Mouse (Mus musculus): ENCODE measurements around the gene Gadd45a. TPM values are rescaled to one million over a fixed set of nuclear protein-coding genes. Genes with fewer than 3 reads are reported as not detected.

Gene Gadd45a
- 18.2 and 23.8 TPM in 2 replicates for polyA plus RNA-seq (2016; fragmentation: Nextera tagmentation; extraction: Ambion mirVana)

DNA sequence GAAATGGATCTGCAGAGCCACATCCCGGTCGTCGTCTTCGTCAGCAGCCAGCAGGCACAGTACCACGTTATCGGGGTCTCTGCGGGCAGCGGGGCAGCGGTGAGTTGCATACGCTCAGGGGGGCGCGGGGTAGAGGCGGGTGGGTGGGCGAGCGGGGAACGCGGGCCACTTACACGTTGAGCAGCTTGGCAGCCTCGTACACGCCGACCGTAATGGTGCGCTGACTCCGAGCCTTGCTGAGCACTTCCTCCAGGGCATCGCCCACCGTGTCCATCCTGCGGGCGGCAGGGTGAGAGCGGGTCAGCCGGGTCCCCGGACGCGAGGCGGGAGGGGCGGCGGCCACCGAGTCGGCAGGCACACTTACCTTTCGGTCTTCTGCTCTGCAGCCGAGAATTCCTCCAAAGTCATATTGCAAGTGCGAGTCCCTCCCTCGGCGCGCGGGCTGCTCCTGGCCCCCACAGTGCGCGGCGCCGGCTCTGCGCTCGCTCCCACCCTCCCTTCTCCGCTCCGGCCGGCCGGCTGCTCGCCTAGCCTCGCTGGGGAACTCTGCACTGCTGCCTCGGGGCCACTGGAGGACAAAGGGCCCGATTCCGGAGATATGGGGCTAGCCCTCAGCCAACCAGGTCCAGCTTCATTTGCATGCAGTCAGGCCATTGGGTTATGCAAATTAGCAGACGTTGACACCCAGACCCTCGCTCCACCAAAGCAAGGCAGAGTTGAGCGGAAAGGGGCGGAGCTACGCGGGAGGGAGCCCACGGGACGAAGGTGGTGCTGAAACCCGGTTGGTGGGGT lies at the start of gene Gadd45a:
TSS of gene Gadd45a (minus strand) at position 621 of the 792 bp plus-strand sequence.
- peak; percentile 96 for DNase-seq (ENCODE audit: low spot score)
- H3K36me3 ChIP-seq (replicated peaks), result no peaks in the 10 kb centered on the region
- no peaks in the 10 kb centered on the region for H3K9me3 ChIP-seq
- H3K27me3 ChIP-seq (replicated peaks; ENCODE audit: low read depth, poor library complexity, severe bottlenecking), result no peaks in the 10 kb centered on the region
- peaks cover 22% of the 10 kb centered on the region for H3K4me1 ChIP-seq
- peak within 1 kb of the TSS; percentile 95 for H3K27ac ChIP-seq (replicated peaks)
- H3K4me3 ChIP-seq, result peak within 1 kb of the TSS; percentile 84
- under 1% methylated on average over 69 of the region's 69 CpGs for WGBS

DNA sequence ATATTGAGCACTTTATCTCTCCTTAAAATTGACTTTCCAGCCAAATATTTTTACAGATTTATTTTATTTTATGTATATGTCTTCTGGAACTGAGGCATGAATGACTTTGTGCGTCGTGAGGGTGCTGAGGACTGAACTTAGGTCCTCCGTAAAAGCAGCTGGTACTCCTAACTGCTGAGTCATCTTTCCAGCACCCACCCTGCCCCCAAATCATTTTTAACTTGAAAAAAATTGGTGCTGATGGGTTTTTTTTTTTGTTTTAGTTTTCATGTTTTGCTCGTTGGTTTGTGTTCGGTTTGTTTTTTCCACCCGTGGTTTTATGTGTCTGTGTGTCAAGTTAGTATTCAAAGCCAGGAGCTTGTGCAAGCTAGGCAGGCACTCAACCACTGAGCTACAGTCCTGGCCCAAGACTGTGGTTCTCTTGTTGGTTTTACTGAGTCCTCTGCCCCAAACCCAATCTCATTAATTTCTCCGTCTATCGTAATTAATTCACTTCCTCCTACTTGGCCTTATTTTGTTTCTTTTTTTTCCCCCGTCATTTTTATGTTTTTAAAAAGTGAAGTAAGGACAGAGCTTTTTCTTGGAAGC lies 48.7 kb upstream of the Gadd45a start:
- Histone ChIP-seq H3K36me3 (replicated peaks) (no peaks in the 10 kb centered on the region), H3K9me3 (no peaks in the 10 kb centered on the region), H3K27ac (replicated peaks) (no peak overlapping the region), H3K4me1 (peaks cover 5% of the 10 kb centered on the region; the same call in 1 of the 2 replicates), H3K27me3 (replicated peaks; ENCODE audit: low read depth, poor library complexity, severe bottlenecking) (no peaks in the 10 kb centered on the region), H3K4me3 (no peak overlapping the region)
- 93% methylated on average over 9 of the region's 9 CpGs for whole genome bisulfite sequencing
- DNase-seq (ENCODE audit: low spot score), result no peak

DNA sequence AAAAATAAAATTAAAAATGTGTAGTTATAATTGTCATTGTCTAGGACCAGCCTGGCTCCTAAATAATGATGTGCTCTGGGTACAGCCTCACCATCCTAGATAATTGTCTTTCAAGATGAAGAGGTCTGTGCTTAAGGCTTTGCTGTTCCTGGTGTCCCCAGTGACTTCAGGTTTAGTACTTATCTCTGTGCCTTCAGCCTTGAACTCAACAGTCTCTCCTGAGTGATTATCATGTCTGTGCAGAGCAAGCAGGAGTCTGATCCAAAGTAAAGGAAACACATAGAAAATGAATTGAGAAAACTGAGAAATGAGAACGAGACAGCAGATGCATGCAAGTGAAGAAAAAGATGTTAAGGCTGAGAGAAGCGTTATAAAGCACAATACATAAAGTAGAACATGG lies 47.2 kb upstream of the Gadd45a start:
- Histone ChIP-seq H3K27ac (replicated peaks) (no peak overlapping the region), H3K36me3 (replicated peaks) (no peaks in the 10 kb centered on the region), H3K27me3 (replicated peaks; ENCODE audit: low read depth, poor library complexity, severe bottlenecking) (no peaks in the 10 kb centered on the region), H3K4me3 (no peak overlapping the region), H3K9me3 (no peaks in the 10 kb centered on the region), H3K4me1 (peaks cover 5% of the 10 kb centered on the region; the same call in 1 of the 2 replicates)
- DNase-seq (ENCODE audit: low spot score), result no peak
- 93% methylated on average over 2 of the region's 2 CpGs for WGBS

DNA sequence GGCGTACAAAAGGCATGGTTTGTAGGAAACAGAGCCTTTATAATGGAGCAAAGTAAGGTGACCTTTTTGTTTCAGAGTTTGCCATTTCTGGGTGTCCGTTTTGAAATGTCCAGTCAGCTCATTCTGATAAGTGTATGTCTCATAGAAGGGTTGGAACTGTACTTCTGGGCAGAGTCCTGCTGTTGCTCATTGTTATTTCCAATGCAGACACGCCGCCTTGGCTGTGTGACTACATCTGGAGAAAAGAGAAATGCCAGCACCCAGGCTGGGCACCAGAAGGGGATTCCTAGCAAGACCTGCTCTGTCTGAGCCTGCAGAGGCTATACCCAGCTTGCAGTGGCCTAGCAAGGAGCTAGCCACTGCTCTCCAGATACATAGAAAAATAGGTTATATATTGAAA lies 43.9 kb upstream of the Gadd45a start:
- Histone ChIP-seq H3K4me1 (peaks cover 16% of the 10 kb centered on the region), H3K27ac (replicated peaks) (no peak overlapping the region), H3K9me3 (no peaks in the 10 kb centered on the region), H3K36me3 (replicated peaks) (no peaks in the 10 kb centered on the region), H3K4me3 (no peak overlapping the region), H3K27me3 (replicated peaks; ENCODE audit: low read depth, poor library complexity, severe bottlenecking) (no peaks in the 10 kb centered on the region)
- 92% methylated on average over 4 of the region's 4 CpGs for WGBS
- DNase-seq (ENCODE audit: low spot score), result no peak

DNA sequence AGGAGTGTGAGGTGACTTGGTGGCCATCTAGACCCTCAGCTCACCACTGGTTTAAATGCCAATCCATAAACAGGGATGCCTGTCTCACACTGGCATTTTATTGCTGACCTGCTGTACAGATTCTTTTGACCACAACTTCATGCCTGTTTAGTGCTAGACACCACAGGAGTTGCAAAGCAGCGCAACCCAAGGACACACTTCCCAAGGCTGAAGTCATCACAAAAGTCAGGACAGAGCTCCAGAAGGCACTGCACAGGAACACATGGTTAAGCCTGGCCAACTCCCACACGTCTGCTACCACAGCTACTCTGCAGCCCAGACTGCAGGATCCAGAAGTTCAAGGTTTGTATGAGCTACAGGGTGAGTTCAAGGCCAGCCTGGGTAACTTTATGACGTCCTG lies 40.8 kb upstream of the Gadd45a start:
- 85% methylated on average over 3 of the region's 3 CpGs for WGBS
- H3K4me1 ChIP-seq, result peaks cover 21% of the 10 kb centered on the region
- no peaks in the 10 kb centered on the region for H3K27me3 ChIP-seq (replicated peaks; ENCODE audit: low read depth, poor library complexity, severe bottlenecking)
- H3K4me3 ChIP-seq, result no peak overlapping the region
- no peak for DNase-seq (ENCODE audit: low spot score)
- H3K36me3 ChIP-seq (replicated peaks), result no peaks in the 10 kb centered on the region
- no peaks in the 10 kb centered on the region for H3K9me3 ChIP-seq
- H3K27ac ChIP-seq (replicated peaks), result no peak overlapping the region

DNA sequence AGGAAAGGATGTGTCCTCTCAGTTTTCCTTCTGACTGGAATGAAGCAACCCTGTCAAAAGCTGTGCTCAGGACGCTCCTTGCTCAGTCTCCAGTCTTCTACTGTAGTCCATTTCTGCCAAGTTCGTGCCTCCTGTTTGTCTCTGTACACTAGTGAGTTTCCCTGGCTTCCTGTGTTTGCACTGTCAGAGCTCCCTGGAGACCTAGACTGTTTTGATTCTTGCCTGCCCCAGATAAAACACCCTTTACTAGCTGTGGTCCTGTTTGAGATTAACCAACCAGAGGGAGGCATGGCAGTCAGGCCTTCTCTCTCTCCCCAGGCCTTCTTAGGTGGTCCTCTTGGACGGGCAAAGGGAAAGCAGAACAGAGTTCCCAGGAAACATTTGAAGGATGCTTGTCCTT lies 40.2 kb upstream of the Gadd45a start:
- DNase-seq (ENCODE audit: low spot score), result no peak
- Histone ChIP-seq H3K27ac (replicated peaks) (0 out of 2 replicates have a peak overlapping the region, but pooled peaks have one; percentile 4), H3K27me3 (replicated peaks; ENCODE audit: low read depth, poor library complexity, severe bottlenecking) (no peaks in the 10 kb centered on the region), H3K36me3 (replicated peaks) (no peaks in the 10 kb centered on the region), H3K9me3 (no peaks in the 10 kb centered on the region), H3K4me3 (no peak overlapping the region), H3K4me1 (peaks cover 21% of the 10 kb centered on the region)
- 41% methylated on average over 3 of the region's 3 CpGs for WGBS

DNA sequence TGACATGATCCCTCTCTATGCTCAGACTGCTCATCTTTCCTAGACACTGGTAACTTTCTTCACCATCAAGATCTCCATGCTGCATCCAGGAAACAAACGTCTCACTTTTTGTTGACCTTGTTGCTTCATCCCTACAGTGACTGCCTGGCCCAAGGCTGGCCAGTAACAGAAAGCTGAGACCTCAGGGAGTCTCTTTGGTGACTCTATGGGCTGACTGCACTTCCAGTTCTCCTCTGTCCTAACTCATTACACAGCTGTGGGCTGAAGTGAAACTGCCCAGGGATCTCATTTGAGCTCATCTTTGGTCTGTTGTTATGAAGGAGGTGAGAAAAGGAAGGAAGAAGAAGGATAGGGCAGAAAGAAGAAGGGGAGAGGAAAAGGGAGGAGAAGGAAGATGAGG lies 39.1 kb upstream of the Gadd45a start:
- 47% methylated on average over 1 of the region's 1 CpGs for WGBS
- no peaks in the 10 kb centered on the region for H3K27me3 ChIP-seq (replicated peaks; ENCODE audit: low read depth, poor library complexity, severe bottlenecking)
- H3K36me3 ChIP-seq (replicated peaks), result no peaks in the 10 kb centered on the region
- DNase-seq (ENCODE audit: low spot score), result no peak
- peaks cover 21% of the 10 kb centered on the region for H3K4me1 ChIP-seq
- H3K4me3 ChIP-seq, result no peak overlapping the region
- no peaks in the 10 kb centered on the region for H3K9me3 ChIP-seq
- no peak overlapping the region for H3K27ac ChIP-seq (replicated peaks)

DNA sequence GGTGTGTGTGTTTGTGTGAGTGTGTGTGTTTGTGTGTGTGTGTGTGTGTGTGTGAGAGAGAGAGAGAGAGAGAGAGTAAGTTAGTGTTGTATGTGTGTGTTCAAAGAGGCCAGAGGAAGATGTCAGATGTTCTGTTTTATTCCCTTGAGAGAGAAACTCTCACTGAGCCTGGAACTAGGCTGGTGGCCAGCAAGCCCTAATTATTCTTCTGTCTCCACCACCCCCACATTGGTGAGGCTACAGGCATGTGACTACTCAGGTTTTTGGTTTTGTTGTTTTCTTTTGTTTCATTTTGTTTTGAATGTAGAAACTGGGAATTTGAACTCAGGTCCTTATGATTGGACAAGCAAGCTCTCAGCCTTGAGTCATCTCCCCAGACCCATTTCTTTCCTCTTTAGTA lies 37.6 kb upstream of the Gadd45a start:
- DNase-seq (ENCODE audit: low spot score), result no peak
- Histone ChIP-seq H3K9me3 (no peaks in the 10 kb centered on the region), H3K4me3 (no peak overlapping the region), H3K27ac (replicated peaks) (no peak overlapping the region), H3K27me3 (replicated peaks; ENCODE audit: low read depth, poor library complexity, severe bottlenecking) (no peaks in the 10 kb centered on the region), H3K36me3 (replicated peaks) (no peaks in the 10 kb centered on the region), H3K4me1 (peaks cover 21% of the 10 kb centered on the region)

DNA sequence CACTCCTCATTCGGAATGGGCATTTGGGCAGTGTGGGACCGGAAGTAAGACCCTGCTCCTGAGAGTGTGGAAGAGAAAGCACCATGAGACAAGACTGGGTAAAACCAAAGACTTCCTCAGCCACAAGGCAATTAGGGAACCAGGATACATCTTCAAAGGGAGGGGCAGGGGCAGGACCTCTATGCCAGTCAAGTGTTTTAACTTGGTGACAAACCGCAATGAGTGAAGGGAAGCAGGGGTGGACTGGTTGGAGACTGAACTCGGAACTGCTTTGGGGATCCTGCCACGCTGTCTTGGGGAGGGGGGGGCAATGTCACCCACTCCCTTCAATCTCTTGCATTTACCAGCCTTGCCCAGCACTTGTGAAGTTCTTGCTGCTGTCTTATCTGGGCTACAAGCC lies 36.7 kb upstream of the Gadd45a start:
- H3K27ac ChIP-seq (replicated peaks), result no peak overlapping the region
- no peaks in the 10 kb centered on the region for H3K9me3 ChIP-seq
- no peak for DNase-seq (ENCODE audit: low spot score)
- H3K36me3 ChIP-seq (replicated peaks), result no peaks in the 10 kb centered on the region
- peaks cover 25% of the 10 kb centered on the region for H3K4me1 ChIP-seq
- H3K4me3 ChIP-seq, result no peak overlapping the region
- H3K27me3 ChIP-seq (replicated peaks; ENCODE audit: low read depth, poor library complexity, severe bottlenecking), result no peaks in the 10 kb centered on the region
- WGBS, result 75% methylated on average over 5 of the region's 5 CpGs

DNA sequence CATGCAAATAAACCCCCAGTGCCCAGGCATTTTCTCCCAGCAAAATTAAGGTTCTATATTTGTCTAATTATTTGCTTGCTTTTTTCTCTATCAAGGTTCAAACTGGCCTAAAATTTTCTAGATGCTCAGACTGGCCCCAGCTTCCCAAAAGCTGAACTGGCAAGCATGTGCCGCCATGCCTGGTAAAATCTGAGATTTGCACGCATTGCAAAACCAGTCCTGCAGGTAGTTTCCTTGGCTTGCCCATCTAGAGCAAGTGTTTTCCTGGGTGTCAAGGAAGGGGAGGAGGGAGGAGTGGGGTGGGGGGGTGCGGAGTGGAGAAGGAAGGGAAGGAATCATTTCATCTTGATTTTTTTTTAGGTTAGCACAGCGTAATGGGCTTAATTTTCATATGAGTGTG lies 36.2 kb upstream of the Gadd45a start:
- Histone ChIP-seq H3K4me3 (no peak overlapping the region), H3K4me1 (peaks cover 25% of the 10 kb centered on the region), H3K27me3 (replicated peaks; ENCODE audit: low read depth, poor library complexity, severe bottlenecking) (no peaks in the 10 kb centered on the region), H3K27ac (replicated peaks) (no peak overlapping the region), H3K9me3 (no peaks in the 10 kb centered on the region), H3K36me3 (replicated peaks) (no peaks in the 10 kb centered on the region)
- DNase-seq (ENCODE audit: low spot score), result no peak
- 87% methylated on average over 4 of the region's 4 CpGs for WGBS

DNA sequence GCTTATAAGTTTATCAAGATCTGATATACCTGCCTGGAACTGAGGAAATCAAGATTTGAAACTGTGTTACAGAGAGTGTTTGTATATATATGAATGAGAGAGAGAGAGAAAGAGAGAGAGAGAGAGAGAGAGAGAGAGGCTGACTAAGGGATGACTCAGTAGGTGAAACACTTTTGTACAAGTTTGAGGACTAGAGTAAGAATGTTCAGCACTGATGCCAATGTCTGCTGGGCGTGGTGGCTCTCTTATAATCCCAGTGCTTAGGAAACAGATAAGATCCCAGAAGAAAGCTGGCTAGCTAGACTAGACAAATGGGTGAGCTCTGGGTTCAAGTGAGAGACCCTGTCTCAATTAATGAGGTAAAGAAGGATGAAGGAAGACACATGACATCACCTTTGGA lies 34.4 kb upstream of the Gadd45a start:
- 83% methylated on average over 1 of the region's 1 CpGs for WGBS
- Histone ChIP-seq H3K36me3 (replicated peaks) (no peaks in the 10 kb centered on the region), H3K9me3 (no peaks in the 10 kb centered on the region), H3K4me3 (no peak overlapping the region), H3K27ac (replicated peaks) (no peak overlapping the region), H3K27me3 (replicated peaks; ENCODE audit: low read depth, poor library complexity, severe bottlenecking) (no peaks in the 10 kb centered on the region), H3K4me1 (peaks cover 13% of the 10 kb centered on the region)
- DNase-seq (ENCODE audit: low spot score), result no peak

DNA sequence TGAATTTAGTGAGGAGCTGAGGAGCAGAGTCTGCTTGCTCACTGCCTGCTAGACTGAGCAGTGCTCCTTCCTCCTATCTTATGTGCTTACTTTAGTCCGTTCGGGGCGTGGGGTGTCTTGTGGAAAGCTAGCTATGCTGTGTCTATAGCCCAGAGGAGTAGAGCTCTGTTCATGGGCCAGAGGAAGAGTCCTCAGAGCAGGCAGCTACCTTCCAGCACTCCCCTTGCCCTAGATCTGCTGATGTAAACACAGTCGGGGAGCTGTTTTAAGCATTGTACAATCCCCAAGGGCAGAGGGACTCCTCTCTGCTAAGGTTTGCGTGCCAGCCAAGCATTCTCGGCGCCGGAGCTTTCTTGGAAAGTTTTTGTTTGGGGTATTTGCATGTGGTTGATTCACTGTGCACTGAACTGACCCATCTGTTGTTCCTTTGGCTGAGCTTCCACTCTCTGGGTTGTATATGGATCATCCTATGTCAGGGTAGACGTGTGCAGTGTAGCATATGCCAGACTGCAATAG lies 32.6 kb upstream of the Gadd45a start:
- Histone ChIP-seq H3K27me3 (replicated peaks; ENCODE audit: low read depth, poor library complexity, severe bottlenecking) (no peaks in the 10 kb centered on the region), H3K9me3 (no peaks in the 10 kb centered on the region), H3K4me3 (no peak overlapping the region), H3K36me3 (replicated peaks) (no peaks in the 10 kb centered on the region), H3K27ac (replicated peaks) (no peak overlapping the region), H3K4me1 (0 out of 2 replicates have a peak, but pooled peaks cover 4% of the 10 kb centered on the region)
- 70% methylated on average over 9 of the region's 9 CpGs for WGBS
- no peak for DNase-seq (ENCODE audit: low spot score)

DNA sequence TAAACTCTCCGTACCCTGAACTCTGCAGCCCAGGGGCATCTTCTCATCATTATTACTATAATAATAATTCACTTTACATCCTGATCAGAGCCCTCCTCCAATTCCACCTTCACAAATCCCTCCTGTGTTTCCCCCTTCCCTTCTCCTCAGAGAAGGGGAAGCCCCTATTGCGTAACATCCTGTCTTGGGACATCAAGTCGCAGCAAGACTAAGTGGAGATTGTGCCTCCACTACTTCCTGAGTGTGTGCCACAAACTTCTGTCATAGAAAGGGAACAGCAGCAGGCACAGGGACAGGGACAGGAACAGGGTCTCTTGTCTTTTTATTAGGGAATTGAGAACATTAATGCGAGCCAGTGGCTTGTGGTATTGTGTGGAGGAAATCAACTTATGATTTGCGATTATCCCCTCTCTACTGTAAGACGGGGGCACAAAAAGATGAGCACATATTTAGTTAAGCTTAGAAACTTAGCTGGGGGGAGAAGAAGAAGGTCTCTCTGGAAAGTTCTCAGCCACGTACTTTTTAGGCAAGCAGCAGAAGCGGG lies 32.0 kb upstream of the Gadd45a start:
- Histone ChIP-seq H3K9me3 (no peaks in the 10 kb centered on the region), H3K36me3 (replicated peaks) (no peaks in the 10 kb centered on the region), H3K27ac (replicated peaks) (no peak overlapping the region), H3K27me3 (replicated peaks; ENCODE audit: low read depth, poor library complexity, severe bottlenecking) (no peaks in the 10 kb centered on the region), H3K4me1 (0 out of 2 replicates have a peak, but pooled peaks cover 4% of the 10 kb centered on the region), H3K4me3 (no peak overlapping the region)
- 82% methylated on average over 8 of the region's 8 CpGs for WGBS
- DNase-seq (ENCODE audit: low spot score), result no peak

All from embryonic facial prominence, embryonic 10.5 days (tissue).